Comparison of ENCODE assay signal across 8 mouse cellular contexts in the genomic region with DNA sequence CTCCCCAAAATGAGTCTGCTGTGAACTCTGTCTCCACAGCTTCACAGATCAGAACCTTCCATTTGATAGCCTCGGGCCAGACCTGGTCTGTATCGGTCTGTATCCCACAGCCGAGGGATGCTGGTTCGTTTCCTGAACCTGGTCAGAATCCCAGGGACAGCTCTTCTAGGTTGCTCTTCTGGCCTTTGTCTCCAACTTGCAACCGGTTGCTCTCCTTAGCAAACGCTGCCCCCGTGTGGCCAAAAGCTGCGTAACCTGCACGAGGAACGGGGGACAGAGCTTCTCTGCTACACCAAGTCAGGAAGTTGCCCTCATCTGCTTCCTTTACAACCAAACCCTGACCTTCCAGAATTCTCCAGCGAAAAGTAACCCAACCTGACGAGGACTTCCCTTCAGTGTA. TPM values are rescaled to one million over a fixed set of nuclear protein-coding genes. Genes with fewer than 3 reads are reported as not detected.
DNase-seq lines count a peak whose midpoint lies in the region; ATAC-seq and TF ChIP-seq lines count a peak whose summit lies in the region.

No protein-coding gene starts in this region.

- no peak overlapping the region for H3K9ac ChIP-seq in heart, embryonic 11.5 days (ENCODE audit: low read depth, low read length)
- no peak overlapping the region for H3K9ac ChIP-seq in intestine, postnatal 0 days (ENCODE audit: low read depth, low read length)
- H3K9ac ChIP-seq in midbrain, embryonic 14.5 days (replicated peaks; ENCODE audit: low read length), result no peak overlapping the region

- no peak for ATAC-seq in heart, embryonic 11.5 days (replicated peaks; ENCODE audit: insufficient number of reproducible peaks, low FRiP score, low TSS enrichment)
- no peak; the same call in 1 of the 2 replicates for ATAC-seq in intestine, postnatal 0 days
- peak; percentile 62; the same call in 1 of the 2 replicates for ATAC-seq in midbrain, embryonic 14.5 days (ENCODE audit: low FRiP score, low TSS enrichment)

- TF ChIP-seq CTCF in intestine, postnatal 0 days (IDR thresholded peaks at IDR 0.05; ENCODE audit: low read depth), result peak; percentile 99

- H3K4me2 ChIP-seq in heart, embryonic 11.5 days, result no peak overlapping the region
- no peak overlapping the region for H3K4me2 ChIP-seq in intestine, postnatal 0 days (replicated peaks; ENCODE audit: low read depth)
- no peak overlapping the region for H3K4me2 ChIP-seq in midbrain, embryonic 14.5 days (ENCODE audit: low read length)

- H3K4me3 ChIP-seq in heart, embryonic 11.5 days (ENCODE audit: low read depth, low read length), result no peak overlapping the region
- H3K4me3 ChIP-seq in intestine, postnatal 0 days (ENCODE audit: low read depth, low read length), result no peak overlapping the region
- H3K4me3 ChIP-seq in midbrain, embryonic 14.5 days (replicated peaks; ENCODE audit: low read depth, low read length), result no peak overlapping the region

- no peaks in the 10 kb centered on the region for H3K9me3 ChIP-seq in heart, embryonic 11.5 days (replicated peaks; ENCODE audit: control insufficient read depth, low read length)
- no peaks in the 10 kb centered on the region for H3K9me3 ChIP-seq in intestine, postnatal 0 days (ENCODE audit: control insufficient read depth)
- no peaks in the 10 kb centered on the region for H3K9me3 ChIP-seq in midbrain, embryonic 14.5 days (ENCODE audit: control insufficient read depth, low read length)

- whole genome bisulfite sequencing in heart, embryonic 11.5 days (ENCODE audit: insufficient replicate concordance), result 2% methylated on average over 12 of the region's 12 CpGs
- WGBS in intestine, postnatal 0 days, result 1% methylated on average over 12 of the region's 12 CpGs
- WGBS in midbrain, embryonic 14.5 days, result 3% methylated on average over 12 of the region's 12 CpGs

- peak; percentile 96 for DNase-seq in heart, adult 11 months
- DNase-seq in cerebellum, postnatal 4 days (ENCODE audit: low spot score in 2 of 2), result peak; percentile 98 to 99
- peak; percentile 79 to 80 for DNase-seq in gastrocnemius, adult 8-10 months (ENCODE audit: low spot score in 2 of 2)
- peak; percentile 82 to 91 for DNase-seq in left cerebral cortex, postnatal 25 days (ENCODE audit: low spot score in 2 of 2)
- DNase-seq in midbrain, embryonic 14.5 days, result peak; percentile 96
- peak; percentile 77 for DNase-seq in spleen, adult 12 weeks (ENCODE audit: low spot score)

- H3K27me3 ChIP-seq in heart, embryonic 11.5 days (ENCODE audit: control insufficient read depth, insufficient read depth, low read length), result no peaks in the 10 kb centered on the region
- H3K27me3 ChIP-seq in intestine, postnatal 0 days (replicated peaks; ENCODE audit: control insufficient read depth, insufficient read depth, low read length), result no peaks in the 10 kb centered on the region
- no peaks in the 10 kb centered on the region for H3K27me3 ChIP-seq in midbrain, embryonic 14.5 days (ENCODE audit: control insufficient read depth, insufficient read depth, low read length)

- no peak overlapping the region for H3K27ac ChIP-seq in heart, embryonic 11.5 days (ENCODE audit: low read depth, low read length)
- no peak overlapping the region for H3K27ac ChIP-seq in intestine, postnatal 0 days (ENCODE audit: low read depth, low read length)
- no peak overlapping the region for H3K27ac ChIP-seq in midbrain, embryonic 14.5 days (replicated peaks; ENCODE audit: low read depth, low read length)

- H3K36me3 ChIP-seq in heart, embryonic 11.5 days (ENCODE audit: control insufficient read depth, insufficient read depth, low read length), result no peaks in the 10 kb centered on the region
- no peaks in the 10 kb centered on the region for H3K36me3 ChIP-seq in intestine, postnatal 0 days (ENCODE audit: control insufficient read depth, insufficient read depth)
- H3K36me3 ChIP-seq in midbrain, embryonic 14.5 days (ENCODE audit: control insufficient read depth, insufficient read depth, low read length), result no peaks in the 10 kb centered on the region

- intact Hi-C loops in left cerebral cortex, postnatal 25 days (cut with DNase I), result loop anchor here (2.0 to 5.0 kb wide), 3 partner anchors 406 to 1110 kb away; no protein-coding TSS in a partner anchor

- no peaks in the 10 kb centered on the region for H3K4me1 ChIP-seq in heart, embryonic 11.5 days (ENCODE audit: control insufficient read depth, insufficient read depth, low read length)
- no peaks in the 10 kb centered on the region for H3K4me1 ChIP-seq in intestine, postnatal 0 days (replicated peaks; ENCODE audit: control insufficient read depth, insufficient read depth, low read length)
- H3K4me1 ChIP-seq in midbrain, embryonic 14.5 days (ENCODE audit: control insufficient read depth, insufficient read depth, low read length), result no peaks in the 10 kb centered on the region

RNA-seq across cellular contexts. Expression of a gene that starts 46.8 kb away (rescaled TPM):
- 2.9 and 3.7 TPM in 2 replicates for polyA plus RNA-seq in heart, embryonic 11.5 days (2014; fragmentation: Nextera tagmentation; extraction: Ambion mirVana)
- total RNA-seq in gastrocnemius, adult 8-10 months (2022), result 1 to 10 TPM; 5.9 to 7.5 (median 6.7) TPM
- 2.2 TPM in 2 replicates for polyA plus RNA-seq in intestine, postnatal 0 days (2015; fragmentation: Nextera tagmentation; extraction: Ambion mirVana)
- total RNA-seq in left cerebral cortex, postnatal 25 days (2021), result 1 to 10 TPM; 2.4 to 3.0 TPM
- 1.8 TPM in 2 replicates for polyA plus RNA-seq in midbrain, embryonic 14.5 days (2014; fragmentation: Nextera tagmentation; extraction: Ambion mirVana)
